Mouse (Mus musculus): ENCODE data around the gene Lrrc4. TPM values are rescaled to one million over a fixed set of nuclear protein-coding genes. Genes with fewer than 3 reads are reported as not detected.

Lrrc4 gene
- polyA plus RNA-seq, 1 experiment, result 0.72 TPM

DNA sequence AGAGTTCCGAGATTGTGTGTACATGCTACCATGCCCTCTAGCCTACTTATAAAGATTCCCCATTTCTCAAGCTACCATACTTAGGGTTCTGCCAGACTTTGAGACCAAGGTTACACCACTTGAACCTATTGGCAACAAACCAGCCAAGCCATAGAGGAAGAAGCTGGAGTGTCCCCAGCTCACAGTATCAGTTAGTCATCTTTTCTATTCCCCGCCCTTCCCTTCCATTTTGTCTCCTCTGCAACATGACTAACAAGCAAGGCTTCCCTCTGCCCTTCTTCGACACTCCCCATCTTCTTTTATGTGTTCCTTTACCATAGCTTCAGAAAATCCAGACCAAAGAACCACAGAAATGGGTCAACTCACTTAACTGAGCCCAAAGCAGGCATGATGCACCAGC lies 34.7 kb upstream of the Lrrc4 start:
- no peak for TF ChIP-seq CTCF (IDR thresholded peaks at IDR 0.05; ENCODE audit: low read depth, low read length)
- no peak for TF ChIP-seq POLR2A (IDR thresholded peaks at IDR 0.05; ENCODE audit: insufficient read depth, low read length)
- TF ChIP-seq EP300 (IDR thresholded peaks at IDR 0.05; ENCODE audit: insufficient read depth, low read depth, low read length), result no peak
- H3K4me1 ChIP-seq (ENCODE audit: control insufficient read depth, insufficient read depth, low read length), result no peaks in the 10 kb centered on the region
- H3K4me3 ChIP-seq (ENCODE audit: low read depth, low read length), result no peak overlapping the region
- no peaks in the 10 kb centered on the region for H3K9me3 ChIP-seq (replicated peaks; ENCODE audit: control insufficient read depth, insufficient read depth, low read length, poor library complexity, severe bottlenecking)
- H3K27ac ChIP-seq (ENCODE audit: insufficient read depth, low read length), result no peak overlapping the region
- H3K36me3 ChIP-seq (ENCODE audit: control insufficient read depth, insufficient read depth, low read length, poor library complexity, severe bottlenecking), result no peaks in the 10 kb centered on the region
- H3K9ac ChIP-seq (ENCODE audit: low read depth, poor library complexity, severe bottlenecking), result no peak overlapping the region
- H3K27me3 ChIP-seq (ENCODE audit: control insufficient read depth, insufficient read depth, low read length, poor library complexity, severe bottlenecking), result no peaks in the 10 kb centered on the region

DNA sequence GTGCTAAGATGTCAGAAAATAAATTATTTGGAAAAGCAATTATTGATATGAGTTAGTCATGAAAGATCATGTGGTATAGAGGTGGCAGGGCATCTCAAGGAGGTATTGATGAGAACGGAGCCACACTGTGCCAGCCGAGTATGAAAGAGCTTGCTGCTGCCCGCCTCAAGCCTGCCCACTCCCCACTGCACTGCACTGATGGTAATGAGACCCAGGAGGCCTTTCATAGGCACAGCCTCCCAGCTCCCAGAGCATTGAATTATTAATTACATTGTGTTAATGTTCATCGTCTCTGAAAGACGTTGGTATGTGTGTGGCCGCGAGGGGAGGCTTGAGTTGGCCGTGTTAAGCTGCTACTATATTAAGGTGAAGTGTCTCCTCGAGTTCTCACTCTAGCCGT lies 33.6 kb upstream of the Lrrc4 start:
- Histone ChIP-seq H3K27ac (ENCODE audit: insufficient read depth, low read length) (no peak overlapping the region), H3K36me3 (ENCODE audit: control insufficient read depth, insufficient read depth, low read length, poor library complexity, severe bottlenecking) (no peaks in the 10 kb centered on the region), H3K27me3 (ENCODE audit: control insufficient read depth, insufficient read depth, low read length, poor library complexity, severe bottlenecking) (no peaks in the 10 kb centered on the region), H3K9ac (ENCODE audit: low read depth, poor library complexity, severe bottlenecking) (no peak overlapping the region), H3K4me1 (ENCODE audit: control insufficient read depth, insufficient read depth, low read length) (no peaks in the 10 kb centered on the region), H3K9me3 (replicated peaks; ENCODE audit: control insufficient read depth, insufficient read depth, low read length, poor library complexity, severe bottlenecking) (no peaks in the 10 kb centered on the region), H3K4me3 (ENCODE audit: low read depth, low read length) (no peak overlapping the region)
- TF ChIP-seq EP300 (IDR thresholded peaks at IDR 0.05; ENCODE audit: insufficient read depth, low read depth, low read length), result no peak
- no peak for TF ChIP-seq POLR2A (IDR thresholded peaks at IDR 0.05; ENCODE audit: insufficient read depth, low read length)
- TF ChIP-seq CTCF (IDR thresholded peaks at IDR 0.05; ENCODE audit: low read depth, low read length), result no peak

DNA sequence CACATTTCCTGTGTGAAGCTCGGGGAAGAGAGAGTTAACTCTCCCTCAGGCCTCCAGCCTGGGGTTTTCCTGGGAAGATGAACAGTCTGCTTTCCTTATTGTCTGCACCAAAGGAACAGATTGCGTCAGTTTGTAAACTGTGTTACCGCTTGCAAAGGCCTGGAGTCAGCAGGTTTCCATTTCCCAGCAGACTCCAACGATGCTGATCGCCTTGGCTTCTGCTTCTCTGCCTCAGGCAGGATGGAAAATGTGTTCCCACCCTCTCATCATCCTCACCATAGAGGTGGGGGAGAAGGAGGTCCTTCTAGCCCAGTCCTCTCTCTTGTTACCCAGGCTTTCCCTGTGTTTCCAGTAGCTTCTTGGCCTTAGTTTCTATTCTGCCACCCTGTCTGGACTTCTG lies 33.1 kb upstream of the Lrrc4 start:
- Histone ChIP-seq H3K4me3 (ENCODE audit: low read depth, low read length) (no peak overlapping the region), H3K36me3 (ENCODE audit: control insufficient read depth, insufficient read depth, low read length, poor library complexity, severe bottlenecking) (no peaks in the 10 kb centered on the region), H3K27me3 (ENCODE audit: control insufficient read depth, insufficient read depth, low read length, poor library complexity, severe bottlenecking) (no peaks in the 10 kb centered on the region), H3K27ac (ENCODE audit: insufficient read depth, low read length) (no peak overlapping the region), H3K9me3 (replicated peaks; ENCODE audit: control insufficient read depth, insufficient read depth, low read length, poor library complexity, severe bottlenecking) (no peaks in the 10 kb centered on the region), H3K9ac (ENCODE audit: low read depth, poor library complexity, severe bottlenecking) (no peak overlapping the region), H3K4me1 (ENCODE audit: control insufficient read depth, insufficient read depth, low read length) (no peaks in the 10 kb centered on the region)
- TF ChIP-seq POLR2A (IDR thresholded peaks at IDR 0.05; ENCODE audit: insufficient read depth, low read length) (no peak), CTCF (IDR thresholded peaks at IDR 0.05; ENCODE audit: low read depth, low read length) (no peak), EP300 (IDR thresholded peaks at IDR 0.05; ENCODE audit: insufficient read depth, low read depth, low read length) (no peak)

DNA sequence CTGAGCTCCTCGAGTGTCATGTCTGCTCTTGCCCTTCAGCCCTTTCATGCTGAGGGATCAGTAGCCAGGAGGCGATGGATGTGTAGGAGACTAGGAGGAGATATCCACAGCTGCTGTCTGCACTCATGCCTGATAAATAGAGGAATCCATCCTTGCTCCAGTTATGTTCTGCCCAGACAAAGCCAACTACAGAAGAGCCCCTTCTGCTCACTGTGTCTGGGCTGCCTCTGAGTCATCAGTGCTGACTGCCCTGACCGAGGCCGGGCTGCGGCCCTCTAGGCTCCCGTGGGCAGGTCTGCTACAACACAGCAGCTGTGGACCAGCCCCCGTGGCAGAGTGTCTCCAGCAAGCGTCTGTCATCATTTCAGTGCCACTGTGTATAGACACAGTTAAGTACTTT lies 30.8 kb upstream of the Lrrc4 start:
- no peaks in the 10 kb centered on the region for H3K36me3 ChIP-seq (ENCODE audit: control insufficient read depth, insufficient read depth, low read length, poor library complexity, severe bottlenecking)
- H3K27ac ChIP-seq (ENCODE audit: insufficient read depth, low read length), result no peak overlapping the region
- no peaks in the 10 kb centered on the region for H3K9me3 ChIP-seq (replicated peaks; ENCODE audit: control insufficient read depth, insufficient read depth, low read length, poor library complexity, severe bottlenecking)
- TF ChIP-seq CTCF (IDR thresholded peaks at IDR 0.05; ENCODE audit: low read depth, low read length) (no peak), EP300 (IDR thresholded peaks at IDR 0.05; ENCODE audit: insufficient read depth, low read depth, low read length) (no peak), POLR2A (IDR thresholded peaks at IDR 0.05; ENCODE audit: insufficient read depth, low read length) (no peak)
- H3K4me1 ChIP-seq (ENCODE audit: control insufficient read depth, insufficient read depth, low read length), result no peaks in the 10 kb centered on the region
- H3K4me3 ChIP-seq (ENCODE audit: low read depth, low read length), result no peak overlapping the region
- H3K27me3 ChIP-seq (ENCODE audit: control insufficient read depth, insufficient read depth, low read length, poor library complexity, severe bottlenecking), result no peaks in the 10 kb centered on the region
- no peak overlapping the region for H3K9ac ChIP-seq (ENCODE audit: low read depth, poor library complexity, severe bottlenecking)

GRCm38 (mm10) chr6:28860922-28861321 lies 29.4 kb upstream of the Lrrc4 start:
- TF ChIP-seq CTCF (IDR thresholded peaks at IDR 0.05; ENCODE audit: low read depth, low read length) (no peak), EP300 (IDR thresholded peaks at IDR 0.05; ENCODE audit: insufficient read depth, low read depth, low read length) (no peak), POLR2A (IDR thresholded peaks at IDR 0.05; ENCODE audit: insufficient read depth, low read length) (no peak)
- H3K9ac ChIP-seq (ENCODE audit: low read depth, poor library complexity, severe bottlenecking), result no peak overlapping the region
- H3K27me3 ChIP-seq (ENCODE audit: control insufficient read depth, insufficient read depth, low read length, poor library complexity, severe bottlenecking), result no peaks in the 10 kb centered on the region
- H3K4me3 ChIP-seq (ENCODE audit: low read depth, low read length), result no peak overlapping the region
- H3K9me3 ChIP-seq (replicated peaks; ENCODE audit: control insufficient read depth, insufficient read depth, low read length, poor library complexity, severe bottlenecking), result no peaks in the 10 kb centered on the region
- no peak overlapping the region for H3K27ac ChIP-seq (ENCODE audit: insufficient read depth, low read length)
- H3K4me1 ChIP-seq (ENCODE audit: control insufficient read depth, insufficient read depth, low read length), result no peaks in the 10 kb centered on the region
- no peaks in the 10 kb centered on the region for H3K36me3 ChIP-seq (ENCODE audit: control insufficient read depth, insufficient read depth, low read length, poor library complexity, severe bottlenecking)

DNA sequence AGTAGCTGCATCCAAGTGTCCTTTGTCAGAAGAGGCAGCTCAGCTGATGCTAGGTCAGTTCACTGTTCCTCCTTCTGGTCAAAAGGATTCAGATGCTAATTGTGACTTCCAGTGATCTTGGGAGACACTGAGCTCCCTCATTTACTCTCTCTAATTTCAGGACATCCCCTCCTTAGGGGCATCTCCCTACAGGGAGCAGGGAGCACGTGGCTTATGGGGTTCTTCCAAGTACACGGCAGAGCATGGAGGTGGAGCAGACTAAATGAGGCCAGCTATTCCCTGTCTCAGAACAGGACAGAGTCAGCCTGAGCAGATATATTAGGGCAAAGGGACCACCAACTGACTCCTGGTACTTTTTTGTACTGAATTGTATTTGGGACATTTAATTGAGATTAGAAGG lies 28.9 kb upstream of the Lrrc4 start:
- H3K4me1 ChIP-seq (ENCODE audit: control insufficient read depth, insufficient read depth, low read length), result no peaks in the 10 kb centered on the region
- no peak overlapping the region for H3K27ac ChIP-seq (ENCODE audit: insufficient read depth, low read length)
- no peaks in the 10 kb centered on the region for H3K9me3 ChIP-seq (replicated peaks; ENCODE audit: control insufficient read depth, insufficient read depth, low read length, poor library complexity, severe bottlenecking)
- no peaks in the 10 kb centered on the region for H3K36me3 ChIP-seq (ENCODE audit: control insufficient read depth, insufficient read depth, low read length, poor library complexity, severe bottlenecking)
- no peak for TF ChIP-seq POLR2A (IDR thresholded peaks at IDR 0.05; ENCODE audit: insufficient read depth, low read length)
- TF ChIP-seq EP300 (IDR thresholded peaks at IDR 0.05; ENCODE audit: insufficient read depth, low read depth, low read length), result peak; percentile 37; the same call in 1 of the 2 replicates
- no peak for TF ChIP-seq CTCF (IDR thresholded peaks at IDR 0.05; ENCODE audit: low read depth, low read length)
- no peak overlapping the region for H3K9ac ChIP-seq (ENCODE audit: low read depth, poor library complexity, severe bottlenecking)
- no peak overlapping the region for H3K4me3 ChIP-seq (ENCODE audit: low read depth, low read length)
- no peaks in the 10 kb centered on the region for H3K27me3 ChIP-seq (ENCODE audit: control insufficient read depth, insufficient read depth, low read length, poor library complexity, severe bottlenecking)

Measured in ES-Bruce4 (cell line).